Mouse (Mus musculus) retina, postnatal 7 days (tissue): ENCODE measurements around the gene Wbp11.
A peak's percentile ranks its signal among the peaks of the same experiment; 100 is the strongest.

Source experiments
- DNase-seq: peaks from one replicate; pipeline ENCODE4 v3.0.0-alpha.2; 2012; ENCODE audit warnings: low read depth, low spot score

Wbp11 gene

DNA sequence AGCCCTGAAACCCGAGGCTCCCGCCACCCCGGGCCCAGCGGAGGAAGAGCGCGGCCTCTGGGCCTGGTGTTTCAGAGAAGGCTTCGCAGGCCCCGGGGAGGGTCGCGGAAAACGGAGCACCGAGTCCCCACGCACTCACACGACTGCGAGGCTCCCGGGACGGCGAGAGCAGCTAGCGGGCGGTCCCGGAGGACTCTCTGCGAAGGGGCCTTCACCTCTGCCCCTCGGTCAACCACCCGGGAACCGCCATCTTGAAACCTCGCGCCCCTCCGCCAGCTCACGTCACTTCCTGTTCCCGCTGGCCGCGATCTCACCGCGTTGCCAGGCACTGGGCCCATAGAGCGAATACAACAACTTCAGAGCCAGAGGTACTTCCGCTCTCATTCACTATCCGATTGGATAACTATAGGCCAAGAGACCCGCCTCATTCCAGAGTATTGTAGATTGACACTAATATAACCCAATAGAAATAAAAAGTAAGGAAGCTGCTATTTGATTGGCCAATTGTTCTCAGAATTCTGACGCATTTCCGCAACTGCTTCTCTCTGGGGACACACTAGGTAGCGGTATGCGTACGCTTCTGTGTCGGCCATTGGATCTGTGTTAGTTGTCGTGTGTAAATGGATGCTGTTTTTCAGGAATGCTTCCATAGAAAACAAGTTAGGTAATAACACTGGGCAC, at the start of gene Wbp11:
TSS of gene Wbp11 (minus strand) at position 353 of the 681 bp plus-strand sequence.
- DNase-seq: peak; percentile 95

DNA sequence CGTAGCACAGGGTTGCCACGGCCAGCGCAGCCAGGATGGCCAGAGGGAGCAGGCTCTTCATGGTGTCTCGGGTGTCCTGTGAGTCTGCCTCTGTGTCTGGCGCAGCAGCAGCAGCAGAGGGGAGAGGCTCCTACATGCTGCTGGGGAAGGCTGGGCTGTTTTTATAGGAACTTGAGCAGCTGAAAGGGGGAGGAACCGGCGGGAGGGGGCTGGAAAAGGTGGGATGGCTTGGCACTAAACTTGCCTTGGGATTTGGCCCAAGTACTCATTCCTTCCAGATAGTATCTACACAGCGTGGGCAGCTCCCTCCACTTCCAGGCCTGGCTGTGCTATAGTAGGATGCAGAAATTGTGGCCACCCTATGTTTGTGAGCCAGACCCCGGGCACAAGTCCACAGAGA, 47.6 kb upstream of the Wbp11 start, which contains the start of gene Mgp:
TSS of gene Mgp (minus strand) at position 154 of the 400 bp plus-strand sequence.
- no peak for DNase-seq

DNA sequence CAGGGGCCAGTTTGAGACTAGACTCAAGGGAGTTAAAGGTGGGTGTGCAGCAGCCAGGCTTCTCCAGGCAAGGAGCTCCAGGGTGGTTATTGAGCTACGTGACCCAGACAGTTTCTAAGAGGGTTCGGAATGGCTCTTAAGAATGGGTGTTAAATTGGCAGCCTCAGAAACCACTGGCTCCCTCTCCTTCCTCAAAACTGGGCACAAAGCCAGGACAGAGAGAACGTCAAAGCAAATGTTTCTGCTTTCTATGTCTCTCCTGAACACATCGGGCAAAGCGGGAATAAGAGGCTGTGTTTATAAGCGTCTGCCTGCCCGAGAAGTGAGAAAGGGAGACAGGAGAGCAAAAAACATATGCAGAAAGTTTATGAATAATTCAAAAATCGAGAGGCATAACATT, 46.6 kb upstream of the Wbp11 start:
- no peak for DNase-seq

DNA sequence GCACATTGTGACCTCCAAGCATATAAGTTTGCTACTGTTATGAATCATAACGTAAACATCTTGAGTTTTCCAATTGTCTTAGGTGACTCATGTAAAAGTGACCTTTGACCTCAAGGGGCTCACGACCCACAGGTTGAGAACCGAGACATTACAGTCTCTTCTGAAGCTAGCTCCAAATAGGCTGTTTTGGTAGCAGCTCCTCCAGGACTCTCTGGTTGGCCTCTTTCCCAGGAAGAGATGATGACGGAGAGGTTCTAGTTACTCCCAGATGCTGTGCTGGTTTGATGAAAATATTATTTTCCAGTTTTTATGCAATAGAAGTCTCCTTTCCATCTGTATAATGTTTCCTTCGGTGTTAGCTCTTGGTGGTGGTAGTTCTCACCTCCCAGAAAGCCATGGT, 40.9 kb upstream of the Wbp11 start:
- DNase-seq: no peak

DNA sequence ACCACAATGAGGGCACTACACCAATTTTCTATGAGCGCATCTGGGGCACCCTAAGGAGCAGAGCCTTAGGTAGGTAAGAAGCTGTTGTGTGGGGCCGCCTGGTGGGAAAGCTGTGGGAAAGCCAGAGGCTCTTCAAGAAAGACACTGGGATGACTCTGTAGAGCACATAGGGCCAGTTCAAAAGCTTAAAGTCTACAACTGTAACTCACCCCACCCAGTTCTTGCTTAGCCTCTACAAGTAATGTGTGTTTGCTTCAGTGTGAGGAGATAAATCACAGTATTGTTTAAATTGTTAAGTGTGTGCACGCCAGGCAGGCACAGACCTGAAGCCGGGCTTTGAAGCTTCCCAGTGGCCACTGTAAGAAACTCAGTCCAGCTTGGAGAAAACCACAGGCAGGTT, 38.1 kb upstream of the Wbp11 start:
- DNase-seq: no peak

DNA sequence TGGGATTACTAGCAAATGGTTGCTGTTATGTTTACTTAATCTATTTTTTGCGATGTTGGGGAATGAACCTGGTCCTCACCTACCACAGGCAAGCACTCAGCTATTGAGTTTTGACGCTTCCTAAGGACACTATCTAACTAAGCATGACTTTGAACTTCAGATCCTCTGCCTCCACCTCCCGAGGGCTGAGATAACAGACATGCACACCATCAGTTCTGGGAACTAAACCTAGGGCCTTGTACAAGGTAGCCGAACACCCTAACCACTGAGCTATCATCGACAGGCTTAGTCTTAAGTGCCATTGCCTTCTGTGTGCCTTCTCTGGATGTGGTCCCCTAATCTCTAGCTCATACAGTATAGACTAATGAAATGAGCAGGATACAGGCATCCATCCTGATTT, 37.3 kb upstream of the Wbp11 start:
- DNase-seq: no peak

DNA sequence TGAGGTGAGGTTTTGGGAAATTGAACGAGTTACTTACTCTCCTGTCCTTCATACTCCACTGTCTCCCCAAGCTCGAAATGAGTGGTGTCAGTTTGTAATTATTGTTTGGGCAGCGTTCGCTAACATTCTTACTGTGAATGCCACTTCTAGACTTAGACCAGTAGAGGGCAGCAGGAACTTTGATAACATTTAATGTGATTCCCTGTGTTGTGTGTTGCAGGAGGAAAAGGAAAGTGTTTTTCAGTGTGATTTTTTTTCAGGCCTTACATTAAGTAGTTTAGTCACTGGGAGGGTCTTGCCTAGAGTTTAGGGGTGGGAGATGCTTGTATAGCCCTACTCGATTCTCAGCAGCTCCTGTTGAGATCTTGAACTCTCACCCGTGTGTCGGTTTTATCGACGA, 33.0 kb upstream of the Wbp11 start:
- peak; percentile 42 for DNase-seq

DNA sequence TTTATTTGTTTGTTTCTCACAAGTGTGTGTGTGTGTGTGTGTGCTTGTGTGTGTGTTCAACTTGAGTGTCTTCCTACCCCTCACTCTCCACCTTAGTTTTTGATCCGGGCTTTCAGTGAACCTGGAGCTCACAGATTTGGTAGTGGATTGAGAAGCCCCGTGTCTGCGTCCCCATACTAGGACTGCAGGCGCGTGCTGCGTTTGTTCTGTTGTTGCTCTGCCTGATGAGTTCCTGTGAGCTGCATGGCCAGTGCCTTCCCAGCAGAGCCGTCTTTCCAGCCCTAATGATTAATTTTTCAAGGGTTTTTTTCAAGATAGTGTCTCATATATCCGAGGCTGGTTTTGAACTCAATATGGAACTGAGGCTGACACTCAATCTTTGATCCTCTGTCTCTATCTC, 30.4 kb upstream of the Wbp11 start:
- DNase-seq: no peak

DNA sequence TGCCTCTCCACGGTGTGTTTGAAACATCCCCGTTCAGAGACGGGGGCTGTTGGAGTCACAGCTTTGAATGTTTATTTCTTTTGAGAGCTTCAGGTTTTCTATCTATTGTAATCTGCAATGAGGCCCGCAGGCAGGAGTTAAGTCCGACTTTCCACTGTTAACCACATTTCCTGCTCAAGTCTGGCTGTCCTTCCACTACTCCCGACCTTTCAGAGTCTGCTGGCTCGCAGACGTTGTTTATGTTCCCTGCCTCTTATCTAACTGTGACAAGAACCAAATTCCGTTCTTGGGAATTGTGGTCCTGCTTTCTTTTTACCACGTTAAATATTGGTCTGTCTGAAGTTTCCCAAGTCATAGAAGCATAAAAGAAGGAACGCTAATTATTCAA, 29.8 kb upstream of the Wbp11 start:
- no peak for DNase-seq

DNA sequence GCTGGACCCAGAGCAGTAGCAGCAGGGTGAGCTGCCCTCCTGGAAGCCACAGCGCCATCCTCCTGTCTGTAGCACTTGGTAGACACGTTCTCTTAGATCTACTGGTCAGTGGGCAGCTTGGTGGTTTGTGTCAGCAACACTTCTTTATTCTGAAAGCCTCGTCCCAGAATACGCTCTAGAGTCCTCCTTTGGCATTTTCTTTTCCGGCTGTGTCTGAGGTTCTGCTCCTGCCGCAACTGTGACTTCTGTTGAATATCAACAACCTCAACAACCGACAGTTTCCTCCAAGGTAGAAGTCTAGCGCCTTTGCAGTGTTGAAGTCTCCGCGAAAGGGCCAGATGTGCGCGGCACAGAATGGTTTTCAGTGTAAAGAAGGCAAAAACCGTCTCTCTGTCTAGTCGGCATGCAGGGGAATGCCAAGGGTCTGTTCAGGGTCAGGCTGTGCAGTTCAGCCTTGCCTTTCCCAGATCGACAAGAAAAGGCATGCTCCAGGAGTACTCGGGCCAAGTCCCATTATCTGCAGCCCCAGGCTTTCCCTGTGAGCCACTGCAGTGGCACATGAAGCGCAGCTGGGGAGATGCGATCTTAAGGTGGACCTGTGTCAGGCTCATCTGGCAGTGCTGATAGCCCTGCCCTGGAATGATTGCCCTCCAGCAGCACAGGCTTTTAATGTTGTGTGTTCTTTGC, 29.3 kb upstream of the Wbp11 start, which contains the start of gene Art4:
TSS of gene Art4 (minus strand) at position 548 of the 687 bp plus-strand sequence.
- DNase-seq: no peak

DNA sequence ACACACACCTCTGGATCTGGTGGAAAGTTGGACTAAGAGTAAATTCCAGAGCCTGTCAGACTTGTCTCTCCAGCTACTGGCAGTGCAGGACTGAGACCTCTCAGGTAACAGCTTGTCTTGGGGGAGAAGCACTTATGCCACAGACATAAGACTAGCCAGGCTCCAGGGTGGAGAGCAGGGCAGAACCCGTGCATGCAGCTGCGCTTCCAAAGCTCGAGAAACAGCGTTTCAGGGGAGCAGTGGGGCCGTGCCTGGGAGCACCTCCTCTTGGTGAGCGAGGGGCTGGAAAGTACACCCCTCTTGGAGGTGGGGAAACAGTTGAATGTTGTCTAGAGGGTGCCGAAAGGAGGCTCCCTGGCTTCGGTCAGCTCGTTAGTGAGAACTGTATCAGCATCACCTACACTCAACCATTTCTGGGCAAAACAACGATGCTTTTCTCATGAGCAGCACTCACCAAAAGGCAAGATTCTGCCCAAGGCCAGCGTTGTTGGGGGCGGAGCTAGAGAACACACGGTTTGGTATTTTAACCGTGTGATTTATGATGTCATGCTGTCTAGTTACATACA, 28.1 kb upstream of the Wbp11 start:
- no peak for DNase-seq

DNA sequence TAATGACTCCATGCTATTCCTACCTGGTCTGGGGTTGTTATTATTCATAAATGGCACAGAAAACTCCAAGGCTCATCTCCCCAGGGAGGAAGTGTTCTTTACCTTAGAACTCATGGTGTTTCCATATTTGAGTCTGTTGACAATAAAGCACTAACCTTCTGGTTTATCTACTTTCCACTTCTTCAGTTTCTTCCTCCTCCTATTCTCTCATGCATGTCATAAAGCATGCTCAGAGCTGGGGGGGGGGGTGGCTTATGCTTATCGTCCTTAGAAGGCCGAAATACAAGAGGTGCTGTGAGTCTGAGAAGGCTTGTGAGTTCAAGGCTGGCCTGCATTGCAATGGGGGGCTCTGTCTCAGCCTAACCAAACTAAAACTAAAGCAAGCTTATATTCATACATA, 27.1 kb upstream of the Wbp11 start:
- no peak for DNase-seq

DNA sequence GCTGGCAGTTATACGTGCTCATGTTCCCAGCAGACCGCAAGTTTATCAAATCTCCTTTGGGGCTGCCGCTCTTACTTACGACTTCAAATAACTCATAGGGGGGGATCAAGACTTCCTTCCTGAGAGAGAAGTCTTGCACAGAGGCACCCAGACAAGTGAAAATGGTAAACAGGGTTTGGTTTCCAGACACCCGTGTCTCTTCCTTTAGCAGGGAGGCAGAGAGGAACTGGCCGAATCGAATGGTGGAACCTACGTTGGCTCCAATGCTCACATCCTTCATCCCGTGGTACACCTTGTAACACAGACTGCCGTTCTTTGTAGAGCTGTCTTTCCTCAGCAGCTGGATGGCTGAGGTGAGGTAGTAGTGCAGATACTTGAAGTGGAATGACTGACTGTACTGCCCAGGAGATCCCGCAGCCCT, 26.3 kb upstream of the Wbp11 start:
- no peak for DNase-seq

DNA sequence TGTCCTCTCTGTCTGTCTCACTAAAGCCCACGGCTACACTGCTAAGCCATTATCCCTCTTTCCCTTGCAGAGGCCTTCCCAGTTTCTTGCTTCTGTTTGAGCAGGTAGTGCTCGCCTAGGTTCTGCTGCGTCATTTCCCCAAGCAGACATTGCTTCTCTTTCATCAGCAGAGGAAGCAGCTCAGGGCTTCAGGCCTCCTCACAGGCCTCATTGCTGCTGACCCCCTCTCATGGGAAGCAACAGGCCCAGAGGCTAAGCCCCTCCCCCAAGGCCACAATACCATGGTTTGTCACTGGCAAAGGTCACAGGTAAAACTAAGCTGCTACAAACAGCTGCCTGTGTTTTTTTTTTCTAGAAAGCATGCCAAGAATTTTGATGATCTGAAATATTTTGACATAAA, 24.7 kb upstream of the Wbp11 start:
- no peak for DNase-seq

DNA sequence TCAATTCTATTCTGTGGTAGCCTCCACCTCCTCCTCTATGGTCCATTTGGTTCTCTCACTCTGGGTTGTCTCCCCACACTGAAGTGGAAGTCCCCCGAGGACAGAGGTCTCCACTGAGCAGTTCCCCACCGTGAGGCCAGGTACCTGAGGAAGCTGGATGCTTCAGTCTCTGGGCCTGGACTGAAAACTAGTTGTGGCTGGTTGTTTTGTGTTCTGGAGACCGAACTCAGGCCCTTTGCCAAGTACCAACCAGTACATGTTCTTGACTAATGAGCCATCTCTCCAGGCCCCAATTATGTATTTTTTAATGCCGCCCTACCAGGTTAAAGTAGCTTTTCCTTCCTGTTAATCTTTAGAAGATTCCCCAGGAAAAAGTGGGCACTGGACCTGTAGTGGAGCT, 24.3 kb upstream of the Wbp11 start:
- no peak for DNase-seq

DNA sequence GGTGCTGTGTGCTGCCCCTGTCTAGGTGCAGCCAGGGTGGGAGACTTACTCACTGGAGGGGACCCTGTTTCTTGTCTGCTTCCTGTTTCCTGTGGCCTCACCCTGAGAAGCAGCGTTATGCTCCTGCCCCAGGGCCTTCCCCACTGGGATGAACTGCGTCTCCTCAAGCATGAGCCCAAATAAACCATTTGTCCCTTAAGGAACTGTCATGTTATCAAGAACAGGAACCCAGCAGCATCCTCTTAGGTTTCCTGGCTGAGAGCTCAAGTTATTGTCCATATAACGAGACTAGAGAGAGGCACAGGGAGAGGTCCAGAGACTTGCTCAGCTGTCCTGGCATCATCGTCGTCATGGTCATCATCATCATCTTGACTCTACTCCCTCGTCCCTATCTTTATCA, 22.2 kb upstream of the Wbp11 start:
- no peak for DNase-seq

DNA sequence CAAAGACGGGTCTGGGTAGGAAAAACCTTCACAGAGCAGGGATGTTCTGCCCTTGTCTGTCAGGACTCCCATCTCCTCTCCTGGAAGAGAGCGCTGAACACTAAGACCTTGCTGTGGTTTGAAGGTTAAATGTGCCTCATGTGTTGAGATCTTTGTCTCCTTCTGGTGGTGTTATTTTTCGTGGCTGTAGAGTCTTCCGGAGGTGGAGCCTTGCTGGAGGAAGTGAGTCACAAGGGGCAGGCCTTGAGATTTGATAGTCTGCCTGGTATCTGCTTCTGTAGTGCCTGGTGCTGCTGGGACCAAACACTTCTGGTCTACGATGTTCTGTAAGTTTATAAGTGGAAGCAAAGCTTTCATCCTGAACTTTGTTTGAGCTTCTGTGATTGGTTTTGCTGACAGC, 20.9 kb upstream of the Wbp11 start:
- no peak for DNase-seq

DNA sequence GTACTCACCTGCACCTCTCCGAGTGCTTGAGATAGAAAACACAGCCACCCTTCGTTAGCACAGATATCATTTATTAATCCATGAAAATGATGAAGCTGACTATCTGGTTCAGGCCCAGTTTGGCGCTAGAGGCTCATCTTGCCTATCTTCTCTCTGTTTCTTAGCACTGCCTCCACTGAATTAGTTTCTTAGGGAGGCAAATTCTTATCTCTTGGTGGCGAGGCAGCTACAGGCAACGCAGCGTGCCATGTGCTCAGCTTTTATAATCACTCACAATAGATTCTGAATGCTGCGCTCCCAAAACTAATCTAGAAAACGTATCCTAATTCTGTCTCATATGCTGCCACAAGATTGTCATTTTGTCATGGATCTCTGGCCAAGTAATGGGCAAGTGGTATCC, 20.4 kb upstream of the Wbp11 start:
- no peak for DNase-seq

DNA sequence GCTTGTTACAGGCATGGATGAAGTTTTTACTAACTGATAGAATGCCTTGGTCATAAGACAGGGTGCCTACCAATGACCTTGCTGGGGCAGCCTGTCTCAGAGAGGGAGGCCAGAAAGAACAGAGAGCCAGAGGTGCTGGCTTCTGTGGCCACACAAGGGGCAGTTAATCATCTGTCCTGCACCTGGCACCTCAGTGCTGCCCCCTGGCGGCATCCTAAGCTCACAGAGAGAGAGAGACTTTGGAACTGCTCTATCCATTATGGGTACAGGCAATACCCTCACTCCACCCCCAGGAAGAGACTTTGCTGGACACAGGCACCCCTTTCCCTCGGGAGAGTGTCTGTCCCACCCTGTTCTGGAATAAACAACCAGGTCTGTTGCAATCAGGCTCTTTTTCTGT, 19.8 kb upstream of the Wbp11 start:
- peak; percentile 25 for DNase-seq

DNA sequence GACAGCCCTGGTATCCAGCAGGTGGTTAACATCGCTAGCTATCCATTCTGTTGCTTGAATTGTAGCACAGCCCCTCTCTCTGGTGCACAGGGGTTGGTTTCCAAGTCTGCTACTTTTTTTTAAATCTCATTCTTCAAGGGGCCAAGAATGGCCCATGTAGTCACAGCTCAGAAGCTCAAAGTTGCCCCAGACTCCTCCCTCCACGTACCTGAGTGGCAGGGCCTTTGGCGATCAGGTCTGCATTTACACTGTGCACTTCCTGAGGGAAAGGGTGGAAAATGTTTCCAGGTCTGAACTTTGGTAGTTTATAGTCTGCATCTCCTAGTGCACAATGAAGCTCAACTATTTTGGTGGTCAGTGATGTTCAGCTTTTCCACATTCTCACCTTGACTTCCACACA, 19.2 kb upstream of the Wbp11 start:
- DNase-seq: no peak

DNA sequence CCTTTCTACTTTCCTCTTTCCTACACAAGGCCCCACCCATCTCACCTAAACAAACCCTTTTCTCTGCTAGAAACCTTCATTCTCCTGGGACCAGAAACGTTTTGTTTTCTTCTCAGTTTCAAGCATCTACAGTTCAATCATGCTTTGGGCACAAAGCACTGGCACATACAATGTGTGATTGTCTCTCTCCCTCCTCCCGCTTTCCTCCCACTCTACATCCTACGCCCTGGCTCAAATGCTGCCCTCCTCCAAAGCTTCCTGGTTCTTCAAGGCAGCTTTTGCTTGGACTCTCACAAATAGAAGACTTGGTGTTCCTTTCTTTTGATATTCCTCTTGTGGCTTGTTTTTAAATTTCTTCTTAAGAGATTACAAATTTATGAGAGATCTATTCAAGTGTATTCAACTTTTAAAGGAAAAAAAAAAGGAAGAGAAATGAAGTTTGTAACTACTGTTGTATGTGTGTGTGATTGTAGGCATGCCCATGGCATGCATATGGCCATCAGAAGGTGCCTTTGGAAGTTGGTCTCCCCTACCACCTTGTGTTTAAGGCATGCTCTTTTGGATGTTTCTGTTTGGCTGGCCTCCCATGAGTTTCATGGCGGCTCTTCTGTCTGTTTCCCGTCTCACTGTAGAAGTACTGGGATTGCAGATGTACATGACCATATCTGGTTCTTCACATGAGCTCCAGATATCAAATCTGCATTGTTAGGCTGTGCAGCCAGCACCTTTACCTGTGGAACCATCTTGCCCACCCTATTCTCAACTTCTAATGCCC, 17.9 kb upstream of the Wbp11 start:
- DNase-seq: no peak

DNA sequence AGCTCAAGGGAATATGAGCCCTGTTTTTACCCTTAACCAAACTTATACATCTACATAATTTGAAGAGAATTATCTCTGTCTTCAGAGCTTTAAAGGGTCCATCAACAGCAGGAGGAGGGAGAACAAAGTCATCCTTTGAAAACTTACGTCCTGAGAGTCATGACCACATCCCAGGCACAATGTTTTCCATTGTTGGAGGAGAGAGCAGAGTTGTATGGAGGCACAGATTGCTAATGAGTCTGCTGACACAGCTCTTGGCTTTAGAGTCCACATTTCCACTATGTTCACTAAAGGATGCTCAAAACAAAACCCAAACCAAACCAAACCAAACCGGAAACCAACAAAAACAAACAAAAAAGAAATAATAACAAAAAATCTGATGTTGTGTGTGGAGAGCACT, 16.9 kb upstream of the Wbp11 start:
- DNase-seq: no peak
